Mouse (Mus musculus): ENCODE results near the gene Ldb3.

Gene Ldb3

DNA sequence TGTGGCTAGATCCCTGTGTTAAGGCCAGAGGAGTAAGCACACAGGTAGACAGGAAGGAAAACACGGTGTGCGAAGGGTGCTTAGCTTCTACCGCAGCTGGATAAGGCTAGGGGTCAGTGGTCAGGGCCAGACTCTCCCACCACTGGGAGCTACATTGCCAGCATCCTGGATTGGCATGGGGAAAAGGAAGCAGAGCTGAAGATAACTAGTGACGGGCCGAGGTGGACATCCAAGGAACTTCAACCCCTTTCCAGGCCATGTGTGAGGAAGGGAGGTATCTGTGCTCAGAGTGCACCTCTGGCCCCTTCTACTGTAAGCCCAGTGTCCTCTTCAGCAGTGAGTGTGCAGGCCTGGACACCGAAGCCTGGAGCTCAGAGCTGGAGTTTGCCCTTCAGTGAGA is 35.0 kb downstream of the Ldb3 start:
- no peak for DNase-seq

DNA sequence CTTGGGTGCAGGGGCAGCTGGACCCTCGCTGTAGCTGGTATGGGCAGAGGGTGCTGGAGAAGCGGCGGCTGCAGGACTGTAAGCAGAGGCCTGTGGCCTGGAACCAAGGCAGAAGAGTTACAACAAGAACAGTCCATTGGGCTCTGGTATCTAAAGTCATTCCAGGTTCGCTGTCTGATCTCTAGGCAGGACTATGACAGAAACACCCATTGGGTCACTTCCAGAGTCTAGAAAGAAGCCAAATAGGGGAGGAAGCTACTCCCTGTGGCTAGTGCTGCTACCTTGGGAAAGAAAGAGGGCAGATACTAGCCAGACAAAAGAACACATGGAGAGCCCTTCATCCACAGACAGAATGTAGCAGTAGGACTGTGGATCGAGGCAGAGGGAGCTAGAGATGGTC is 36.3 kb downstream of the Ldb3 start:
- no peak for DNase-seq

DNA sequence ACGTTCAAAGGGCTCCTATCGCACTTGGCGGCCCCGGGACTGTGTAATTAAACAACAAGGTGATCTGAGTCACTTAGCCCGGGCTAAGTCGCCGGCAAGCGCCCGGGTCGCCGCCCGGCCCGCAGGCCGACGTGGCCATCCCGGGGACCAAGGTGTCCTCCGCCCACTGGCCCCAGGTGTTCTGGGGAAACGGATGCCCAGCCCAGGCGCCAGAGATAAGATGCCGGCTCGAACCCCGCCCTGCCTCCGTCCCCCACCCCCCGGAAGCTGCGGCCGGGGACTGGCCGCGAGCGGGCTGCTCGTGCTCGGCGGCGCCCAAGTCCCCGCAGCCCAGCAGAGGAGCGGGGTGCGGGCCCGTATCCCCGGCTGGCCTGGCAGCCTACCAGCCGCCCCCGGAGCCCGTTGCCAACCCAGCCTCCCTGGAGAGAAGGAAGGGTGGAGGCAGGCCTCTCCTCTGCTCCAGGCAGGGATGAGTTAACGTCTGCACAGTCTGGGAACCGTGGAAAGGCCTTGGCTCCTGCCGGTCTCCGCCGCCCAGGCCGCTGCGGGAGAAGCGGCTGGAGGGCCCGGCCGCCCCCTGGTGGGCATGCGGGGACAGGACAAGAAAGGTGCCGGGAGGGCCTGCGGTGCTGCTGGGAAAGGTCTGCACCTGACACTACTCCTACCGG is 39.3 kb downstream of the Ldb3 start:
- peak; percentile 90 for DNase-seq

DNA sequence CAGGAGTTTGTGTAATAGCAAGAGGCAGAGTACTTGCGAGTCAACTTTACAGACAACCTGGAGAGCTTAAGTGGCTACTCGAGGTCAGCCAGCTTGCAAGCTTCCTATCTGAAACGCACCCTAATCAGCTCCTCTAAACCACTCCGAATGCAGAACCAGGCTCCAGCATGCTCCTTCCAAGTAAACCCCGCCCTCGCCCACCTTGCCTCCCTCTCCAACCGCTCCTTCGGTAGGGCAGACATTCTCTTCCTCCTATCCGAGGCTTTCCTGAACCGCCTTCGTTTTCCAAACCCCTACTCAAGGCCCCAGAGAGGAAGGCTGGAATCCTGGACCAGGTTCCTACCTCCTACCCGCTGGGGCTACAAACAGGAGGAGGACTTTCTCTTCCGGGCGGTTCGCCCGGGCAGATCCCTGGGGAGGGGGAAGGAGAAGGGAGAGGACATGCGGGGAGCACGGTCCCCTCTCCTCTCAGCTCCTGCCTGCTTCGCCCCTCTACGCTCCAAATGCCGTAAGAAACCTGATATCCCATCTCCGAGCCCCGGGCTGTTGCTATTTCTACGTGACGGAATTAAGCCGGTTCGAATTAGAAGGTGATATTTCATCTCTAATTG is 40.0 kb downstream of the Ldb3 start:
- DNase-seq = peak; percentile 61

DNA sequence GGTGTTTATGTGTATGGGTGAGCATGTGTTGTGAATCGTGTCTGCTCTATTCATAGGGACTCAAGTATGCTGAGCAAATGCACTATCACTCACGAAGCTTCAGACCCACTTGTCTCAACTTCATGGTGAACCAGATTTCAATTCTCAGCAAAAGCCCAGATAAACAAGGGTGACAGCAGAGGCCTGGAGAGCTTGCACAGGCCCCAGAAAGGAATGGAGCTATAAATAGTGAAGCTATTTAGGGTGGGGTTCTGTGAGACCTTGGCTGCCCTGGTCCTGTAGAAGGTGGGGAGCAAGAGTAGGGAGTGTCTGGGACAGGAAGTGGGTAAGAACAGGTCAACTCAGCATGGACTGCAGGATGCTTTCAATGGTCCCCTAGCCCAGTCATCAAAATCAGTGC is 43.9 kb downstream of the Ldb3 start:
- no peak for DNase-seq

DNA sequence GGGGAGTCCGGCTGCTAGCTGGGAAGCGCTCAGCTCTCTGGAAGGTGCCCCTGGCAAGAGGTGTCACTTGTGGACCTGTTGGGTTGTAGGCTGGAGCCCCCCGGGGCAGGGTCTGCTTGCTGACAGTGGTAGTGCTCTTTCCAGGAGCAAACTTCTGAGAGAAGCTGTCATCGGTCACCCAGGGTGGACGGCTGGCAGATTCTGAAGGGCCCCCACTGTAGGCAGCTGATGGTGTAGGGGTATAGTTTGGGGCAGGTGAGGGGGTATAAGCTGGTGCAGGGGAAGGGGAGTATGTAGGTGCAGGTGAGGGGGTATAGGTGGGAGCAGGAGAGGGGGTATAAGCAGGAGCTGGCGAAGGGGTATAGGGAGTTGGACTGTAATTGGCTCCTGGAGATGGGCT is 44.5 kb downstream of the Ldb3 start:
- no peak for DNase-seq

DNA sequence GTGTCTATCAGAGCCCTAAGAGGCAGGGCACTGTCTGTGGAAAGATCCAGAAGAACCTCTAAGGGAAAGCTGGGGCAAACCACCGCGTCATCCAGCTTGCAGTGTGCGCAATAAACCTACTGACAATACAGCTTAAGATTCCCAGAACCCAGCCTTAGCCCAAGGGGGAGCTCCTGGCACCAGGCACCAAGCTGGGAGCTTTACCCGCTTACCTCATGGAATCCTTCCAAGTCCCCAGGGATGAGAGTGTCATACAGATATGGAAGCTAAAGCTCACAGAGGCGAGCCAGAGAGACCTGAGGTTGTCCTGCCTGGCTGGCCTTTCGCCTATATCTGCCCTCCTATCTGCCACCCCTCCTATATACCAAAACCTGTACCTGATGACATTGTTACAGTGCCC is 44.9 kb downstream of the Ldb3 start:
- no peak for DNase-seq

DNA sequence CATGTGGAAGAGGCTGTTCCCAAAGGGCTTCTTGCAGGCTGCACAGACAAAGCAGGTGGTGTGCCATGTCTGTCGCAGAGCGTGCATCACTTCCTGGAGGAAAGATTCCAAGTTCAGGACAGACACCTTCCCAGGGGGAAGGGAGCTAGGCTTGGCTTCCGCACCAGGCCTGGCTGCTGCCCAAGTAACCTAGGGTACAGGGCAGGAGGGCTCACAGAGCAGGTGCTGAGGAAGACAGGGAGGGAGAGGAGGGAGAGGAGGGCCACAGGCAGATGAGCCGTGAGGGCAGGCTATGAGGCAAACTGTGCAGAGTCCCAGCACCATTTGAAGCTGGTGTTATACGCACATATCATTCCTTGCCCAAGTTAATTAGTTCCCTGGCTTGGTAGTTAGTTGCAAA is 46.6 kb downstream of the Ldb3 start:
- DNase-seq = no peak

DNA sequence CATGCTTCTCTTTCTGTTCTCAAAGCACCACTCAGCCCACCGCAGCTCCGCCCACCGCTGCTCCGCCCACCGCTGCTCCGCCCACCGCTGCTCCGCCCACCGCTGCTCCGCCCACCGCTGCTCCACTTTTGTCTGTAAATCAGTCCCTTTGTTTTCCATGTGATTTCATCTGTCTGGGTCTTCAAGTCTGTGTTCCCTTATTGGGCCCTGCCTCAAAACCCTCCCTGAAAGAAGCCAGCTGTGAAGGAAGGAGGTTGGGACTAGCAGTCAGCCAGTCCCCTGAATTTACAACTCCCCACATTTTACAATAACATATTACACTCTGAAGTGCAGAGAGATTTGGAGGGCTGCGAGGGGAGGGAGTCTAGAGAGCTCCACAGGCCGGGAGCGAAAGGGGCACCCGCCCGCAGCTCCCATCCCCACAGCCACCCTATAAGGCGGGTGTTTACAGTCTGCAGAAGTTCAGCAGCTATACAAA is 47.8 kb downstream of the Ldb3 start:
- DNase-seq = peak; percentile 85

DNA sequence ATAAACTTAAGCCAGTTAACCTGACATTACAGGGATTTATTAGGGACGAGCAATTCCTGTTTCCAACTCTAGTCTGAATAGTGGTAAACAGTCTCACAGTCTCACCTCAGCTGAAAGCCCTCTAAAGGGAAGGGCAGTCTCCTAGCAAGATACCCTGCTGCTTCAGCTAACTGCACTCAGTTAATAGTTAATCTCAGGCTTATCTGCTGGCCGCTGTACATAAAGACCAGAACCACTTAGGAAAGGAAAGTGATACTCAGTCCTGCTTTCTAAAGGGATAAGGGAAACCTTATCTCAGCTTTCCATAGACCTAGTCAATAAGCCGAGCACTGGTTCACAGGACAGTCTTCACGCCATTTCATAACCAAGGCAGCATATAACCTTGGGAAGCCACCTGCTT is 52.6 kb downstream of the Ldb3 start:
- DNase-seq = no peak

DNA sequence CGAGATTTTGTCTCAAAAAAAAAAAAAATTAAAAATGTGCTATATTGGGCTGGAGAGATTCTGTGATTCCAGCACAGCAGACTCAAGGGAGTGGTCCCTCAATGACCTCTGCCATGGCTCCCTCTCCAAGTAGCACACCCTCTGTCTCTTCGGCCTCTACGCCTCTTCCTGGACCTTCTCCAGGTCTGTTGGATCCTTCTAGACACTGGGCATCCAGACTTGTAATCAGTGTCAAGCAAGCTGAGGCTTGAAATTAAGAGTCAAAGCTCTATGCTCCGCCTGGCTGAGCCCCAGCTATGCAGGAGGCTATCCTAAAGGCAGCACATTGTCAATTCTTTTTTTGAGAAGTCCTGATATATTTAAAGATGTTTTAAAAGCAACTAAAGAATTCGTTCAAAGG is 54.9 kb downstream of the Ldb3 start:
- DNase-seq = no peak

DNA sequence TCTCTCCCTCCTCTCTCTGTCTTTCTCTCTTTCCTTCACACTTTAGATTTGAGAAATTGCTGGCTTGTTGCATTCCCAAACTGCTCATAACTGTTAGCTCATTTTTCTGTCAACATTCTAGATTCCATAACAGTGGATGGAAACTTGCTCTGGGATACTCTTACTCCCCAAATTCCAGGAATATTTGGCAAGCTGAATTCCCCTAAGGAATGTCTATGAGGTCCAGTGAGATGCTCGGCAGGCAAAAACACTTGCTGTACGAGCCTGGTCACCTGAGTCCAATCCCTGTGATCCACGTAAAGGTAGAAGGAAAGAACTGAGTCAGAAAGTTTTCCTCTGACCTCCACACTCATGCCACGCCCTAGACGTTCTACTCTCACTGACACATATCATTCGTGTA is 55.9 kb downstream of the Ldb3 start:
- DNase-seq = no peak

DNA sequence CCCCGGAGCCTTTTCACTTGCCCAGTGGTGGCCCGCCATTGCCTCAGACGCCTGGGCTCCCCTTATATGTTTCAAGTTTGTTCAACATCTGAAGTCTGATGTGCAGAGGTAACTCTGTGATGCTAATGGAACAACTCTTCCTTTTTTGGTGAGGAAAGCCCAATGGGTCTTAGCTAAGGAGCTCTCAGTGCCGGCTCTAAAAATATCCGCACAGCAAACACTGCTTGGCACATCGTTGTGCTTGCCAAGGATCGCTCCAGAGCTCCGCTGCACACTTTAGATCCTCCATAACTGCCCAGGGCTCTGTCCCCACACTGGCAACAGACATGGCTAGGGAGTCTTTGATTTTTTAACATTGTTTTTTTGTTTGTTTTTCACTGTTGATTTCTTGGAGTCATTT is 59.7 kb downstream of the Ldb3 start:
- no peak for DNase-seq

DNA sequence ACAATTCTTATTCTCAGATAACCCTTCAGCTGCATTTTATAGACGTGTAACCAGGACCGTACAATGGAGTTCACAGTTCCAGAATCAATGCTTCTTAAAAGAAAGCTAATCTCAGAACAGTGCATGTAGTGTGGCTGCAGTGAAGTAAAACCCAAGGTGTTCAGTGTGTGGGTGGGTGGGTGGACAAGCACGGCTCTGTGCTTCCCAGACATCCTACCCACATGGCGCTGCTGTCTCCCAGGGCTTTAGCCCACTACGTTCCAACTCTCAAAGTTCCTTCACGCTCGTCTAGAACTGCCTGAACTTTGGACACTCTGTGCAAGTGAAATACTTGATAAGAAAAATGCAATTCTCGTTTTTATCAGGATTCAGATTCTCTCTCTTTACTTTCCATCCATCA is 65.8 kb downstream of the Ldb3 start, which contains the start of gene 9230112D13Rik:
TSS of gene 9230112D13Rik (minus strand) at position 101 of the 400 bp plus-strand sequence.
- DNase-seq = no peak

DNA sequence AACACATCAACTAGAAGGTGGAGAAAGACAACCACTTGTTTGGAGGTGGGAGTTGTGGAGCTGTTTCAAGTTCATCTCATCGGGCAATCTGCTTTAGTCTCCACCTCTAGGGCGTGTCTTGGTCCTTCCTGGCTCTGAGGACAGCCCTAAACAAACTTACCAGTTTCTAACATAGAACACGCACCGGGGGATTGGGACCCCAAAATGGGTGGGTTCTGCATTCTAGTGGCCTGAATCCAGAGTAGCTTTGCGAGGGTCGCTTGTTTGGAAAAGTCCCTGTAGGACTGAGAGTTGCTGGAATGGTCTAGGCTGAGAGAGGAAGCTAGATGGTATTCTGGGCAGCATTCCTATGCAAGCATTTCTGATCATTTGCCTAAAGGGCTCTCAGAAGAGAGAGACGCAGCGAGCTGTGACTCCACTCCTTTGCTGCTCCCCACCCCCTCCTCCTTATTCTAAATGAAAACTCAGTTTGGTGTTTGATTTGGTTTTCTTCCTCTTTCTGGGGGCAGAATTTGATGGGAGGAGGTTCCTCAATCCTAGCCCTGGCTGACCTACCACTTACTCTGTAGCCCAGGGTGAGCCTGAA is 70.4 kb downstream of the Ldb3 start:
- DNase-seq = no peak

DNA sequence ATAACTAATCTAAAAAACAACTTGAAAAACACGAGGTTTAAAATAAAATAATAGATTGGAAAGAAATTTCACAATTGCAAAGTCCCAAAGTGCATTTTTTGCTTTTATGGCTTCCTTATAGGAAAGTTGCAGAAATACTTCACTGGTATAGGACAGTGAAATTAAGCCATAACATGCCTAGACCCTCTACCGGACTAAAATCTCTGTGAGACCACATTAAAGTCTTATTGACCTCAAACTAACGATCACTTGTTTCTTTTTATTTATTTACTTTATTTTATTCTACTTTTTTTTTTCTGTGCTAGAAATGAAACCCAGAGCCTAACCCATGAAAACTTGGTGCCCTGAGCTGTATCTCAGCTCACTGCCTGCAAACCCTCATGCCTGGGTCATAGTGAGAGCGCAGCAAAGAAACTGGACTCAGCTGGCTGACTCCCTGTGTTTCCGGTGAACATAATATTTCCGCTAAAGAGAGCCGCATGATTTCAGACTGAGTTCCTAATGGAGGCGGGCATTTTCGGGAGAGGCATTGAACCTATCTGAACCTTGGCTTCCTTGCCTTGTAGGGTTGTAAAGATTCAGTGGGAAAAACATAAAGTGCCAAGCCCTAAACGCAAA is 71.4 kb downstream of the Ldb3 start:
- DNase-seq = no peak

DNA sequence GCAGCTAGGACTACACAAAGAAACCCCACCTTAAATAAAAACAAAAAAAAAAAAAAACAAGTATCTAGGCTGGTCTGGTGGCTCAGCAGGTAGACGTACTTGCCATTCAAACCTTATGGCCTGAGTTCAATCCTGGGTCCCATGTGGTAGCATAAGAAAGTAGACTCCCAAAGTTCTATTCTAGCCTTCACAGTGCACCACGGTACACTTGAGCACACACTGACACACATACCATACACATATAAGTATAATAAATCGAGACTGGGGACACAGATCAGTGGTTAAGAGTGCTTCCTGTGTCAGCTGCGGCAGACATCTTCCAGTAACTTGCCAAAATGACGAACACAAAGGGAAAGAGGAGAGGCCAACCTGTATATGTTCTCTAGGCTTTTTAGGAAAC is 72.6 kb downstream of the Ldb3 start:
- DNase-seq = no peak

DNA sequence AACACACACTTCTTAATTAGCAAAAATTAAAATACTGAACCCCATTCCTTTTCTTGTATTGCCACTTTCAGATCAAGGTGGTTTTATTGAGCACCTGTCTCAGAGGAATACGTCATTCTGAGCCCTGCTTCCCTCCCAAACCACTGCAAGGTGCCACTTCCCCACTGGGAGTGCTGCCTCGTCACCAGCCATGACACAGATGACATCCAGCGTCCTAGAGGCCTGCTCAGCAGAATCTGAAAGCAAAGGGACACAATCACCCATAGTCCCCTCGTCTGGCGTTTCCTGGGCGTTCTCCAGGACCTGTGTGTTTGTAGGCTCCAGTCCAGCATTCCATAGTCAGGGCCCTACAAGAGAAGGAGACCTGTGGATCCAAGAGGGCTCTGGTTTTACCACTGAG is 74.4 kb downstream of the Ldb3 start:
- peak; percentile 38 for DNase-seq

DNA sequence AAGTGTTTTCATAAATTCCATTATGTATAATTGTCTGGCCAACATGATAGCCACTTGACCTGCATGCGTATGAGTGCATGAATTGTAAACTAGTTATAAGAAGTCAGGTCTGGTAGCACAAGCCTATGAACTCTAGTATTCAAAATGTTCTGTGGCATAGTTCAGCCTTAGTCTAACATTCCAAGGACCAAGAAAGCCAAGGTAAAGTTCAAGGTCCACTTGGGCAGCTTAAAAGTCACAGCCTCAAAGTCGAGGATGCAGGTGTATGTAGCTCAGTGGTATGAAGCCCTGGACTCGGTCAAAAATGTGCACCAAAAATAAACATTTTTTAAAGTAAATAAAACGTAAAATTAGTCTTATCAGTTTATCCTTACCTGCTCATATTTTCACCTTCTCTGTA is 75.9 kb downstream of the Ldb3 start:
- DNase-seq = no peak

DNA sequence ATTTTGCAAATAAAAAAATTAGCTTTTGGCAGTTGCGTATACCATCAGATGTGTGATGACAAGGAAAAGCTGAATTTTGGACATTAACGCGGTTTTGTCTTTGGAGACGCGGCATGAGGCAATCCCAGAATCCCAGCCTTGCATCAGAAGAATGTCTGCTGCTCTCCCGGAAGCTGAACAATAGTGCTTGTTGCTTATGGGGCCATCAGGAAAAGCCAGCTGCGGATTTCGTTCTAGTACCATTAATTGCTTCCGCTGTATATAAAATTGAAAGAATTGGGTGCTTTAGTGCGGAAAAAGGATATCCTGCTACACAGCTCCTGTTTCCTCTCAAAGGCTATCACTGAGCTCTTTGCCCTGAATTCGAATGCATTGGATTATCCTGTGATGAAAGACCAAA is 76.6 kb downstream of the Ldb3 start:
- no peak for DNase-seq

DNA sequence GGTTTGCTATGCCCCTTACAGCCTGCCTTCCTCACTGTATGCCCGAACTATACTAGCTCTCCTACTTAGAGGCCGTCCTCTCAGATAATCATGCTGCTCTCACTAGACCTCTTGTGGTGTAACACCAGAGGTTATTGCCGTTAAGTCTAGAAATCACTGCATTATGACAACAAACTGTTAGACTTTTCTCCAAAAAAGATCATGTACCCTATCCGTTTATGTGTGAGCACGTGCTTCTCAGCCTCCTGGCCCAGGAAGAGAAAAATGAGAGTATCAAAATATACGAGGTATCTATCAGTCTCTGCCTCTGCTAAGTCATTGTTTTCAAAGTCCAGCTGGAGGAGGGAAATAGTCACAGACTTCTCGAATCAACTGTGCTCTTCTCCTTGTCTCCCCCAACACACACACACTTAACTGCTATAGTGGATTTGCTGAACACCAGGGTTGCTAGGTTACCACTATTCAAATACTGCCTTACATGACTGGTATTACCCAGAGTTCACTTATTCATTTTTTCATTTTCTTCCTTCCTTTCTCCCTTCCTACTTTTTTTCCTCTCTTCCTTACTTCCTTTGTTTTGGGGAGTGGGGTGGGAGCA is 79.5 kb downstream of the Ldb3 start:
- DNase-seq = no peak

DNA sequence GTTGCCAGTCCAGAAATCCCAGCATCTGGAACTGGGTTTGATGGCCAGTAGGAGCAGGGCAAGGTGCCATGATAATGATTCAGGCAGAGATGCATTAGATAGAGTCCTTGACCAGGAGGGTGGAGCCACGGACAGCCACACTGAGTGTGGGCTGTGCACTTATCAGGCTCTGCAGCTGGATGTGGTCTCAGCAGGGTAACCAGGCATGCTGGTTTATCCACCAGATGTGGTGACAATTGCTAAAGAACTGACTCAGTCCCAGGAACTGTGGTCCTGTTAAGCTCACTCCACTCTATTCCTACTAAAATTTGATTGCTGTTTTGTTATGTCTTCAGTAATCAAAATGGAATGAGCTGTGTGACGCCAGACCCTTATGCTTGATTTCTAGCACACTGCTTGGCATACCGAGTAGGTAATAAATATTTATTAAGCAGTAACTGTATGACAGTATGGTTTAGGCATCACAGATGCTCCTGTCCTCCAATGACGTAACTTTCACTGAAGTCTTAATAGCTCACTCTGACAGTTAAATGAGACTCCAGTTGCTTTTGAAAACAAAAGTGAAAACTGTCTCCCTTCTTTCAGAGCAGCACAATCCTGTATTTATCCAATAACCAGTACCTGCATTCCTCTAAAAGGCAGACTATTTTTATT is 80.2 kb downstream of the Ldb3 start:
- DNase-seq = no peak

DNA sequence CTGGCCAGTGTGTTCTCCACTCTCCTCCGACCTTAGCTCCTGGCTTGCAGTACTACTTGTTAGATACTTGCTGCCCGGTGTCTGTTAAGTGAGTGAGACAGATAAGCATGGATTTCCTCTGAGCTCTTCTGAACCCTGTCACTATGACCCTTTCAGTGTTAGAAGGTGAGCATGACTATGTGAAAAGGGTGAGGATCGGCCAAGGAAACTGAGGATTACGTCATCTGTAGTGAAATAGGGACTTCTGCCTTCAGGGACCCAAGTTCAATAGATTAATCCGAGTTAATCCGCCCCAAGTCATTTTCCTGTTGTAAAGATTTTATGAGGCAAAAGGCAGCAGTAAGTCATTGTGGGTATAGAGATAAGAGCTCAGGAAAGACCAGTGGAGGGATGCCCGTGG is 83.2 kb downstream of the Ldb3 start:
- no peak for DNase-seq

Data from kidney, postnatal 10 days (tissue).